Mouse (Mus musculus) hindbrain, embryonic 10.5 days (tissue): Measurements from ENCODE around the gene Adamts16. TPM values are rescaled to one million over a fixed set of nuclear protein-coding genes. Genes with fewer than 3 reads are reported as not detected.

Experiments used
- DNase-seq: peaks from one replicate; pipeline ENCODE4 v3.0.0-alpha.2; 2017; ENCODE audit warnings: low spot score
- H3K27ac ChIP-seq: fragments of 300-500 bp; sonication (generic); 2 replicates; pipeline ENCODE4 v1.5.1; 2016; ENCODE audit warnings: mild to moderate bottlenecking, moderate library complexity
- H3K27me3 ChIP-seq: fragments of 300-500 bp; sonication (generic); 2 replicates; pipeline ENCODE4 v1.6.1; 2016; ENCODE audit warnings: mild to moderate bottlenecking; ENCODE audit not compliant: poor library complexity, insufficient read depth, severe bottlenecking
- H3K36me3 ChIP-seq: fragments of 300-500 bp; sonication (generic); 2 replicates; pipeline ENCODE4 v1.6.1; 2016; ENCODE audit warnings: mild to moderate bottlenecking, moderate library complexity
- H3K4me1 ChIP-seq: fragments of 300-500 bp; sonication (generic); replicated peaks from 2 replicates; pipeline ENCODE4 v1.6.1; 2016; ENCODE audit warnings: mild to moderate bottlenecking
- H3K4me3 ChIP-seq: fragments of 300-500 bp; sonication (generic); 2 replicates; pipeline ENCODE4 v1.5.1; 2016; ENCODE audit warnings: mild to moderate bottlenecking, moderate library complexity
- H3K9me3 ChIP-seq: fragments of 300-500 bp; sonication (generic); 2 replicates; pipeline ENCODE4 v1.6.1; 2016; ENCODE audit warnings: mild to moderate bottlenecking, moderate library complexity
- WGBS: fragments of 180-500 bp; shearing (Covaris S2); methylation state at CpG from one replicate; pipeline ENCODE4 v1.1.7; 2016; 5-methylcytosine and 5-hydroxymethylcytosine counted together
- polyA plus RNA-seq: library from polyadenylated mRNA; unstranded; fragments of >200 nt; fragmentation: Nextera tagmentation; extraction: Ambion mirVana; gene quantifications from 2 replicates; pipeline ENCODE4 v1.2.1, GENCODE M21; 2016

The Adamts16 gene
- polyA plus RNA-seq, 1 experiment from 2014 or later: 0.67 TPM

DNA sequence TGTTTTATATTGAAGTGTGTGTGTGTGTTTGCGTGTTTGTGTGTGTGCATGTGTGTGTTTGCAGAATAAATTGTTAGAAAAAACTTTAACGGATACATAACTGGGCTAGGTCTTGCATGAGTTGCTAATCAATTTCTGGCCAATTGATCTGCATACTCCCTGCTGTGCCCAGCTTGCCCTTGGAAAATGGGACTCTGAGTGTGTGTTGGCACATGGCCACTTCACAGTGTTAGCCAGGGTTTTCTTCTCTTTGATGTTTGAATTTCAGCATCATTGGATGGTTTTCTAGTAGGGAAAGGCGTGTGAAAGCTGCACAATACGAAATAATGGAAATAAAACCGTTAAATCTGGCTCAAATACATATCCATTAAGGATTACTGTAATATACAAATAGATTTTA, 24.3 kb upstream of the Adamts16 start:
- Histone ChIP-seq H3K4me1 (no peaks in the 10 kb centered on the region), H3K27ac (no peak overlapping the region), H3K4me3 (no peak overlapping the region), H3K9me3 (no peaks in the 10 kb centered on the region), H3K27me3 (no peaks in the 10 kb centered on the region), H3K36me3 (no peaks in the 10 kb centered on the region)
- 86% methylated on average over 5 of the region's 5 CpGs for WGBS
- no peak for DNase-seq

- no peaks in the 10 kb centered on the region for H3K9me3 ChIP-seq
- no peak for DNase-seq
- H3K27ac ChIP-seq: no peak overlapping the region
- H3K4me3 ChIP-seq: no peak overlapping the region
- WGBS: 42% methylated on average over 8 of the region's 8 CpGs
- H3K27me3 ChIP-seq: no peaks in the 10 kb centered on the region
- H3K4me1 ChIP-seq: no peaks in the 10 kb centered on the region
- H3K36me3 ChIP-seq: no peaks in the 10 kb centered on the region
These were observed 20.7 kb upstream of the Adamts16 start for GRCm38 (mm10) chr13:70862162-70862908.

- DNase-seq: no peak
- Histone ChIP-seq H3K27ac (no peak overlapping the region), H3K27me3 (no peaks in the 10 kb centered on the region), H3K4me3 (no peak overlapping the region), H3K36me3 (no peaks in the 10 kb centered on the region), H3K9me3 (no peaks in the 10 kb centered on the region), H3K4me1 (no peaks in the 10 kb centered on the region)
These were observed 12.0 kb upstream of the Adamts16 start for GRCm38 (mm10) chr13:70853601-70854000.

GRCm38 (mm10) chr13:70846933-70847332, 5.3 kb upstream of the Adamts16 start:
- Histone ChIP-seq H3K27ac (no peak overlapping the region), H3K9me3 (no peaks in the 10 kb centered on the region), H3K27me3 (peaks cover 21% of the 10 kb centered on the region), H3K36me3 (no peaks in the 10 kb centered on the region), H3K4me3 (no peak overlapping the region), H3K4me1 (peaks cover 9% of the 10 kb centered on the region)
- no peak for DNase-seq
- WGBS: 67% methylated on average over 2 of the region's 2 CpGs

GRCm38 (mm10) chr13:70845526-70845925, 3.9 kb upstream of the Adamts16 start:
- no peak for DNase-seq
- H3K4me1 ChIP-seq: peaks cover 19% of the 10 kb centered on the region
- WGBS: 78% methylated on average over 7 of the region's 7 CpGs

DNA sequence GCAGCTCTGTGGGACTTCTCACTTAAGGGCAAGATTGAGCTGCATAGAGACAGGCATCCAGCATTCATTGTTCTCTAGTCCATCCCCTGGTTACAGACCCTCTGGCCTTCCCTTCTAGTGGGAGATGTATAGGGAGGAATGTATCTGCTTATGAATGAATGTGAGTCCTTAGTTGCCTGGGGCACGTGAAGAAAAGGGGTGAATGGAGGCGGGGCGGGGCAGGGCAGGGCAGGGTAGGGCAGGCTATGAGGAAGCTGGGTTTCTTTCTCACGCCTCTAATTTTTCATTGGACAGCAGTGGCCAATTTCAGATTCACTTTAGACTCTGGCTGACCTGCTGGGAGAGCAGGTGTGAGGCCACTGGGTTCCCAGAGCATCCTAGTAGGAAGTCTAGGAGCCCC, 515 bp upstream of the Adamts16 start:
- Histone ChIP-seq H3K36me3 (no peaks in the 10 kb centered on the region), H3K9me3 (no peaks in the 10 kb centered on the region), H3K27me3 (peaks cover 39% of the 10 kb centered on the region), H3K4me1 (peaks cover 19% of the 10 kb centered on the region), H3K4me3 (peak overlapping the region; percentile 51), H3K27ac (no peak overlapping the region)
- peak; percentile 13 for DNase-seq
- WGBS: 44% methylated on average over 4 of the region's 4 CpGs

More at GRCm38 (mm10) chr13:70845526-70845925, 3.9 kb upstream of the Adamts16 start:
- Histone ChIP-seq H3K27ac (no peak overlapping the region), H3K36me3 (no peaks in the 10 kb centered on the region), H3K4me3 (no peak overlapping the region), H3K9me3 (no peaks in the 10 kb centered on the region), H3K27me3 (peaks cover 35% of the 10 kb centered on the region)

DNA sequence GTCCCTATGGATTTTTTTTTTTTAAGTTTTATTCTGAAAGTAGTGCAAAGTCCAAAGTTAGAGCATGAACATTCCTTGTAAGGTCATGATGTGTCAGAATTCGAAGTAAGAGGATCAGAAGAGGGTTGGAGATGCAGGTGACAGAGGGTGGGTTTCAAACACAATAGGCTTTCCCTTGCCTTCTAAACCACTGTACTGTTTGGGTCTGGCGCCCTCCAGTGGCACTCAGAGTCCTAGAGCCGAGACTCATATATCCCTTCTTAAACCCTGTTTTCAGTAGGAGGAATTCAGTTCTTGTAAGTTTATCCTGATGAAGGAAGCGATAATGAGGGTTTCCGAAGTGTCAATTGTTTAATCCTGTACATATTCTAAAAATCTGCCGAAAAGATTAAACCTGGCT, 1.4 kb downstream of the Adamts16 start:
- Histone ChIP-seq H3K27me3 (peaks cover 39% of the 10 kb centered on the region), H3K36me3 (no peaks in the 10 kb centered on the region), H3K9me3 (no peaks in the 10 kb centered on the region), H3K4me1 (peaks cover 19% of the 10 kb centered on the region), H3K27ac (no peak overlapping the region), H3K4me3 (no peak overlapping the region)
- 14% methylated on average over 6 of the region's 6 CpGs for WGBS
- DNase-seq: peak; percentile 78

DNA sequence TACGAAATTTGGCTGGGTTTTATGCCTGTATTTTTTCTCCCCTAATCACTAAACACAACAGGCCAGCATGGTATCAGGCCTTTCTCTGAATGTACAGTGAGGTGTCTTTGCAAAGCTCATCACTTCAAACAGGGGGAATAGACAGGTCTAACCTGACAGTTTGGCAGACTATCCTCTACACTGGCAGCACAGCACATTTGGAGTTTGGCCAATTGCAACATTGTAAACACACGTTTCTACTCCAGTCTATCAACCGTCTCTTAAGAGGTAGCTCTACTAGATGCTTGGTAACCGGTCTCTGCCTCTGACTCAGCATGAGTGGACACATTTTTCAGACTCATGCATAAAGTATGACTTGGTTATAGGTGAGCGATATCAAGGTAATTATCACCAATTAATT, 4.0 kb downstream of the Adamts16 start:
- Histone ChIP-seq H3K36me3 (no peaks in the 10 kb centered on the region), H3K27me3 (peaks cover 24% of the 10 kb centered on the region), H3K4me3 (no peak overlapping the region), H3K27ac (no peak overlapping the region), H3K4me1 (peaks cover 17% of the 10 kb centered on the region), H3K9me3 (no peaks in the 10 kb centered on the region)
- no peak for DNase-seq
- WGBS: 89% methylated on average over 5 of the region's 5 CpGs

- no peak for DNase-seq
- H3K4me1 ChIP-seq: peaks cover 4% of the 10 kb centered on the region
- H3K4me3 ChIP-seq: no peak overlapping the region
- 80% methylated on average over 7 of the region's 7 CpGs for WGBS
- H3K27ac ChIP-seq: no peak overlapping the region
- H3K36me3 ChIP-seq: no peaks in the 10 kb centered on the region
- H3K9me3 ChIP-seq: no peaks in the 10 kb centered on the region
- H3K27me3 ChIP-seq: peaks cover 10% of the 10 kb centered on the region
These were observed 5.4 kb downstream of the Adamts16 start for GRCm38 (mm10) chr13:70836246-70836645.

GRCm38 (mm10) chr13:70832593-70833138, 8.9 kb downstream of the Adamts16 start:
- H3K4me3 ChIP-seq: no peak overlapping the region
- no peaks in the 10 kb centered on the region for H3K4me1 ChIP-seq
- no peaks in the 10 kb centered on the region for H3K27me3 ChIP-seq
- no peaks in the 10 kb centered on the region for H3K9me3 ChIP-seq
- no peak overlapping the region for H3K27ac ChIP-seq
- H3K36me3 ChIP-seq: no peaks in the 10 kb centered on the region
- WGBS: 94% methylated on average over 6 of the region's 6 CpGs
- DNase-seq: no peak

DNA sequence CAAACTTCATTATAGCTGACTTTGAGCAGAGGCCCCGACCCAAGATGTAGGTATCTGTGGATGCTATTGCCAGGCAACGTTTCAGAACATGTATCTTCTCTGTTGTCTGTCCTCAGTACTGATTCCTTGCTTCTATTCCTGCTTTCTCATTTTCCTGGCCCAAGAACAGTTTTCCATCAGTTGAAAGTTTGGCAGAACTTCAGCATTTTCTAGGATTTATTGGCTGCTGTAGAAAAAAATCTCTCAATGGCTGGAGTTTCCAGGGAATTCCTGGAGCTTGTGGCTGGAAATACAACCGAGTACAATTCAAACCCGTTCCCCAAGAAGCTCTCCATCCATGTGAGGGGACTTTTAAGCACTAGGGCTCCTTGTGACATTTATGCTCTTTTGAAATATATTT, 10.6 kb downstream of the Adamts16 start:
- Histone ChIP-seq H3K27me3 (no peaks in the 10 kb centered on the region), H3K27ac (no peak overlapping the region), H3K9me3 (no peaks in the 10 kb centered on the region), H3K36me3 (no peaks in the 10 kb centered on the region), H3K4me3 (no peak overlapping the region), H3K4me1 (no peaks in the 10 kb centered on the region)
- WGBS: 86% methylated on average over 4 of the region's 4 CpGs
- no peak for DNase-seq

GRCm38 (mm10) chr13:70827507-70827906, 14.1 kb downstream of the Adamts16 start:
- H3K9me3 ChIP-seq: no peaks in the 10 kb centered on the region
- DNase-seq: no peak
- WGBS: 76% methylated on average over 4 of the region's 4 CpGs

GRCm38 (mm10) chr13:70825265-70825664, 16.3 kb downstream of the Adamts16 start:
- Histone ChIP-seq H3K27ac (no peak overlapping the region), H3K27me3 (no peaks in the 10 kb centered on the region), H3K4me1 (no peaks in the 10 kb centered on the region), H3K9me3 (no peaks in the 10 kb centered on the region), H3K36me3 (no peaks in the 10 kb centered on the region), H3K4me3 (no peak overlapping the region)
- DNase-seq: no peak
- WGBS: 93% methylated on average over 5 of the region's 5 CpGs

More at GRCm38 (mm10) chr13:70827507-70827906, 14.1 kb downstream of the Adamts16 start:
- Histone ChIP-seq H3K4me1 (no peaks in the 10 kb centered on the region), H3K36me3 (no peaks in the 10 kb centered on the region), H3K27ac (no peak overlapping the region), H3K27me3 (no peaks in the 10 kb centered on the region), H3K4me3 (no peak overlapping the region)
